Mouse (Mus musculus) hindbrain, embryonic 15.5 days (tissue): Measurements from ENCODE around the gene Dnajc28. TPM values are rescaled to one million over a fixed set of nuclear protein-coding genes. Genes with fewer than 3 reads are reported as not detected.

ENCODE experiments used
- ATAC-seq: fragments of 200-750 bp; cut with Nextera tagmentation; 2 replicates; pipeline ENCODE4 v1.8.0; 2017; ENCODE audit warnings: low read depth, moderate number of reproducible peaks, moderate TSS enrichment; ENCODE audit not compliant: low FRiP score
- H3K27ac ChIP-seq: fragments of 300-500 bp; sonication (generic); replicated peaks from 2 replicates; pipeline ENCODE4 v1.5.1; 2015; ENCODE audit warnings: mild to moderate bottlenecking, inconsistent platforms
- H3K27me3 ChIP-seq: fragments of 300-500 bp; sonication (generic); 2 replicates; pipeline ENCODE4 v1.6.1; 2015; ENCODE audit warnings: control low read depth, inconsistent platforms
- H3K36me3 ChIP-seq: fragments of 300-500 bp; sonication (generic); 2 replicates; pipeline ENCODE4 v1.6.1; 2015; ENCODE audit warnings: control low read depth, inconsistent platforms
- H3K4me1 ChIP-seq: fragments of 300-500 bp; sonication (generic); replicated peaks from 2 replicates; pipeline ENCODE4 v1.6.1; 2015; ENCODE audit warnings: control low read depth, inconsistent platforms
- H3K4me2 ChIP-seq: fragments of 300-500 bp; sonication (generic); 2 replicates; pipeline ENCODE4 v1.6.1; 2015; ENCODE audit warnings: moderate library complexity, mild to moderate bottlenecking, inconsistent platforms
- H3K4me3 ChIP-seq: fragments of 300-500 bp; sonication (generic); 2 replicates; pipeline ENCODE4 v1.5.1; 2015; ENCODE audit warnings: mild to moderate bottlenecking, inconsistent platforms
- H3K9ac ChIP-seq: fragments of 300-500 bp; sonication (generic); 2 replicates; pipeline ENCODE4 v1.6.1; 2015; ENCODE audit warnings: inconsistent platforms
- H3K9me3 ChIP-seq: fragments of 300-500 bp; sonication (generic); 2 replicates; pipeline ENCODE4 v1.6.1; 2016; ENCODE audit warnings: control low read depth, inconsistent platforms
- WGBS: fragments of 180-500 bp; shearing (Covaris S2); methylation state at CpG from one replicate; pipeline ENCODE4 v1.1.7; 2015; 5-methylcytosine and 5-hydroxymethylcytosine counted together
- polyA plus RNA-seq: library from polyadenylated mRNA; unstranded; fragments of >200 nt; fragmentation: Nextera tagmentation; extraction: Ambion mirVana; gene quantifications from 2 replicates; pipeline ENCODE4 v1.2.1, GENCODE M21; 2015

Dnajc28 gene
- polyA plus RNA-seq, 1 experiment from 2014 or later: 5.6 TPM

DNA sequence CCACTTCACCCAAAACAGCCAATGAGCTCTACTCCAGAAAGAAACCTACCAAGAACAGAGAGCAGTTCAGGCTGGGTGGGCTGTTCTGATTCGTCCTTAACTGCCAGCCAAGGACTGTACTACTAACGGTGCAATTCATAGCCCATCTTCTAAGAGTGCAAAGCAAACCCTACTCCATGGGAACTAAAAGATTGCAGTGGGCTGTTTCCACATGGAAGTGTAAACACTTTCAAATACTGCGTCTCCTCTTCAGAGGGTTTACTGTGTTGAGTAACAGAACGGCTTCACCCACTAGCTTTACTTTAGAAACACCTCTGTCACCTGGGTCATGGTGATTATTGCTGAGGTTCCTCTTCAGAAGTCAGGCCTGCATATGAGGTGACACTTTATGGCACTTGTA, 17.7 kb downstream of the Dnajc28 start:
- Histone ChIP-seq H3K9ac (no peak overlapping the region), H3K4me1 (peaks cover 12% of the 10 kb centered on the region), H3K4me2 (no peak overlapping the region), H3K9me3 (no peaks in the 10 kb centered on the region), H3K27me3 (peaks cover 5% of the 10 kb centered on the region; the same call in 1 of the 2 replicates), H3K36me3 (no peaks in the 10 kb centered on the region), H3K4me3 (no peak overlapping the region), H3K27ac (no peak overlapping the region)
- 81% methylated on average over 4 of the region's 4 CpGs for WGBS
- ATAC-seq: no peak

DNA sequence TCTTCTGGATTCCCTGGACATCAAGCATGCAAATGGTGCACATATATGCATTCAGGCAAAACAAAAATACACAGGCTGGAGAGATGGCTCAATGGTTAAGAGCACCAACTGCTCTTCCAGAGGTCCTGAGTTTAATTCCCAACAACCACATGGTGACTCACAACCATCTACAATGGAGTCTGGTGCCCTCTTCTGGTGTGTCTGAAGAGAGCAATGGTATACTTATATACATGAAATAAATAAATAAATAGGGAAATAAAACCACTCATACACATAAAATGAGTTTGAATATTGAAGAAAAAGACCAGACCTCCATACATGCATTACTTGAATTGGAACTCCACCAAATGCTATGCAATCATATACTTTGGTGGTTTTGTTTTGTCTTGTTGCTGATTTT, 19.6 kb downstream of the Dnajc28 start:
- H3K36me3 ChIP-seq: no peaks in the 10 kb centered on the region
- no peak overlapping the region for H3K27ac ChIP-seq
- no peak overlapping the region for H3K9ac ChIP-seq
- no peaks in the 10 kb centered on the region for H3K9me3 ChIP-seq
- H3K27me3 ChIP-seq: peaks cover 5% of the 10 kb centered on the region; the same call in 1 of the 2 replicates
- H3K4me3 ChIP-seq: no peak overlapping the region
- no peak overlapping the region for H3K4me2 ChIP-seq
- no peak for ATAC-seq
- H3K4me1 ChIP-seq: peaks cover 23% of the 10 kb centered on the region

DNA sequence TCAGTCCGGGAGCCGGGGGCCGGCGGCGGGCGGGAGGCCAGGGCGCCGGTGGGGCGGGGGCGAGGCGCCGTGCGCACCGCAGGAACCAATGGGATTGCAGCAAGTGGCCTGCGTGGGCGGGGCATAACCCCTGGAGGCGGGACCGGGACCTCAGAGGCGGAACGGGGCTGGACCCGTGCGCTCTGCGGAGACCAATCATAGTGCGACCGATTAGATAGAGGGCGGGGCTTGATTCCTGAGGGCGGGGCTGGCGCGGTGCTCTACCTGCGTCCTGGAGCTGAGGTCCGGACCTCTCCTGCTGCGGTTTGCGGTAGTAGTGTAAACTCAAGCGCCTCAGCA, 21.2 kb downstream of the Dnajc28 start, which contains the start of gene Tmem50b:
TSS of gene Tmem50b (minus strand) at position 129 of the 339 bp plus-strand sequence.
- peaks cover 23% of the 10 kb centered on the region for H3K4me1 ChIP-seq
- peaks cover 5% of the 10 kb centered on the region; the same call in 1 of the 2 replicates for H3K27me3 ChIP-seq
- H3K27ac ChIP-seq: peak within 1 kb of the TSS; percentile 82
- H3K36me3 ChIP-seq: no peaks in the 10 kb centered on the region
- H3K4me3 ChIP-seq: peak within 1 kb of the TSS; percentile 72
- H3K9ac ChIP-seq: peak within 1 kb of the TSS; percentile 86
- H3K4me2 ChIP-seq: peak within 1 kb of the TSS; percentile 93
- no peaks in the 10 kb centered on the region for H3K9me3 ChIP-seq
- WGBS: under 1% methylated on average over 33 of the region's 34 CpGs
- peak; percentile 99 for ATAC-seq

DNA sequence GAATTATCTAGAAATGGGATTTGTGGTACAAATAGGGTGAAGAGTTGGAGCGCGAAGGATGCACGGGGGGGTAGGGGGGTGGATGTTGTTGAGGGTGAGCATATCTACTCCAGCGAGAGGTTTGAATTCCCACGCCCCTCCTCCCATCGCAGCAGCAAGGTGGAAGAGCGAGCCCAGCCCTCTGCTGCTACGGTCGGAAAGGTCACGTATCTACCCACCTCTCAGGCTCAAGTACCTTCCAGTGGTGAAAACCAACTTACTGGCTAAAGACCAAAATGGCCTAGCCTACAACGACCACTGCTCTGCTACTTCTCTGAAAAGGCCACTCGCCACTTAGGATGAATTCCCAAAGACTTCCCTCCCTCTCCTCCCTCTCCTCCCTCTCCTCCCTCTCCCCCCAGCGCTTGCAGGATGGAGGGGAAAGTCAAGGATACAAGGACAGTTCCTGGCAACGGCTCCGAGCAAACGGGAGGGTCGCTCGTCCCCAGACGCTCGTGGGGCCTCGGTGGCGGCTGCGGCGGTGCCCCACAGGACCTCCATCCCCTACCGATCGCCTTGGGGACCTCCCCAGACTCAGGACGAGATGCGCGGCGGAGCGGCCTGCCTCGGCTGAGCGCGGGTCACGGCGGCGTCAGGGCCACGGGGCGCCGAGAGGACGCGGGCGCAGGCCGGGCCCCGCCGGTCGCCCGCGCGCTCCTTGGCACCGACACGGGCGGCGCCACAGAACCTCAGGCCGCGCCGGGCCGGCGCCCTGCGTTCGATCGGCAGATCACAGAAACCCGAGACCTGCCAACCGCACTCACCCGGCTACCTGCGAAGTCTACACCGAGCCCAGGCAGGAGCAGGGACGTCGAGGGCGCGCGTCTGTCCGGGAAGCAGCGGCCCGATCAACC, 21.8 kb downstream of the Dnajc28 start:
- H3K9me3 ChIP-seq: no peaks in the 10 kb centered on the region
- peaks cover 5% of the 10 kb centered on the region; the same call in 1 of the 2 replicates for H3K27me3 ChIP-seq
- peak overlapping the region; percentile 93 for H3K4me2 ChIP-seq
- no peaks in the 10 kb centered on the region for H3K36me3 ChIP-seq
- peak overlapping the region; percentile 82 for H3K27ac ChIP-seq
- peaks cover 23% of the 10 kb centered on the region for H3K4me1 ChIP-seq
- ATAC-seq: no peak; the same call in 1 of the 2 replicates
- peak overlapping the region; percentile 72 for H3K4me3 ChIP-seq
- under 1% methylated on average over 71 of the region's 75 CpGs for WGBS
- H3K9ac ChIP-seq: peak overlapping the region; percentile 86

DNA sequence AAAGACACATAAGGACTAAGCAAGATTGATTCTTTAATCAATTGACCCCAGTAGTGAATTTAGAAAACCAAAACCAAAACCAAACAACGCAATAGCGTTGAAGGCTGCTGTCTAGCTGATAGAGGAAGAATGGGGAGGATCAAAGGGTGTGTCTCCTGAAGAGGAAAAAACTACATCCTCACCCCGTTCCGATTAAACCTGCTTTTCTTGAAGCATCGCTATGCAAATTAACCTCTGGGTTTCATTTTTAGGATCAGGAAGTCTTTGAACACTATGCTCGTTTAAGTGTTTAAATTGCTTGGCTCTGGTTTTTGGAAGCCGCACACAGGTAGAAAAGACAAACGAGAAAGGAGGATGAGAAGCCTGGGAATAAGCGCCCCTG, 22.4 kb downstream of the Dnajc28 start:
- Histone ChIP-seq H3K27me3 (peaks cover 5% of the 10 kb centered on the region; the same call in 1 of the 2 replicates), H3K27ac (0 out of 2 replicates have a peak overlapping the region, but pooled peaks have one; percentile 82), H3K4me1 (peaks cover 23% of the 10 kb centered on the region), H3K9me3 (no peaks in the 10 kb centered on the region), H3K4me3 (peak overlapping the region; percentile 72), H3K4me2 (peak overlapping the region; percentile 93), H3K36me3 (no peaks in the 10 kb centered on the region), H3K9ac (peak overlapping the region; percentile 86)
- no peak for ATAC-seq
- 18% methylated on average over 9 of the region's 9 CpGs for WGBS

DNA sequence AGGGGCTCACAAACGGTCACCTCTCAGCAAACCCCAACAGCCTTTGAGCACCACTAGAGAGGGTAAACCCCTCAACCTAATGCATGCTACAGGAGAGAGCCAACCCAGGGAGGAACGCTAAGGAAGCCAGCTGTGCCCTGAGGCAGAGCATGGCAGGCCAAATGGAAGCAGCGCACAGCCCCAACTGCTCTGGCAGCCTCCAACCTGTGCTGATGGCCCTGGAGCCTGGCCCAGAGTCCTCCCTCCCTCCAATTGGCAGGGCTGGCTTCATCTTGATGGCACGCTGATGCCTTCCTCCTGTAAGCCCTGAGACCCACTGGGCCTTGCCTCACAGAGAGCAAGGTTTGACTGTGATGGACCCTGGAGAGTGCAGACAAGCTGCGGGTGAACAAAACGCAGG, 23.8 kb downstream of the Dnajc28 start:
- no peak for ATAC-seq
- Histone ChIP-seq H3K9ac (no peak overlapping the region), H3K36me3 (no peaks in the 10 kb centered on the region), H3K4me1 (peaks cover 23% of the 10 kb centered on the region), H3K4me2 (no peak overlapping the region), H3K27me3 (peaks cover 5% of the 10 kb centered on the region; the same call in 1 of the 2 replicates), H3K4me3 (no peak overlapping the region), H3K9me3 (no peaks in the 10 kb centered on the region), H3K27ac (no peak overlapping the region)
- 62% methylated on average over 6 of the region's 6 CpGs for WGBS

DNA sequence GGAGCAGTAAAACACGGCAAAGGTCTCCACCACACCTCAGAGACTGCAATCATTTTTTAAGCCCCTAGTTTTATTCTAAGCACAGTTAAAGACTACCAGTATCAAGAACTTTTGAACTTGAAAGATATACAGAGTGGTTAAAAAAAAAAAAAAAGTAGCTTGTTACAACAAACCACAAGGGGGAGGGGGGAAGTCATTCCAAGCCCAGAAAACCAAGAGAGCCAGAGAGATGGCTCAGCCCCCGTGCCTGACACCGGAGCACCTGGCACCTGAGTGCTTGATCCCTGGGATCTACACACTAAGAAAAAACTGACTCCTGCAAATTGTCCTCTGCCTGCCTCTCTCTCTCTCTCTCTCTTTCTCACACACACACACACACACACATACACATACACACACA, 25.6 kb downstream of the Dnajc28 start:
- H3K36me3 ChIP-seq: no peaks in the 10 kb centered on the region
- no peak overlapping the region for H3K27ac ChIP-seq
- peaks cover 23% of the 10 kb centered on the region for H3K4me1 ChIP-seq
- H3K27me3 ChIP-seq: no peaks in the 10 kb centered on the region
- H3K9ac ChIP-seq: no peak overlapping the region
- ATAC-seq: no peak
- H3K4me2 ChIP-seq: no peak overlapping the region
- 77% methylated on average over 3 of the region's 3 CpGs for WGBS
- no peaks in the 10 kb centered on the region for H3K9me3 ChIP-seq
- no peak overlapping the region for H3K4me3 ChIP-seq

DNA sequence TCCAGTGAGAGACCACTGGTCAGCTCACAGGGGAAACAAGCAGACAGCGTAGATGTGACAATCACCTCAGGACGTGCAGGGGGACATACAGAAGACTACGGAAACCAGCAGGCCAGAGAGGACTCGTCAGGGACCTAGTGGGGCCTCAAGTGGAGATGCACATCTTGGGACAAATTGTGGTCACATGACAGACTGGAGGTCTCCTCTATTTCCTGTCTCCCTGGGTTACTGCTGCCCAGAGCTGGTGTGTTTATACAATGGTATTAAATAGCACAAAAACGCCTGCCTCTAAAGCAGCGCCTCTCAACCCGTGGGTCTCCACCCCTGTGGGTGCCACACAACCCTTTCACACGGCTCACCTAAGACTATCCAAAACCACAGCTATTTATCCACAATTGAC, 26.7 kb downstream of the Dnajc28 start:
- Histone ChIP-seq H3K27ac (no peak overlapping the region), H3K27me3 (no peaks in the 10 kb centered on the region), H3K9ac (no peak overlapping the region), H3K36me3 (no peaks in the 10 kb centered on the region), H3K4me3 (no peak overlapping the region), H3K4me1 (peaks cover 19% of the 10 kb centered on the region), H3K4me2 (no peak overlapping the region), H3K9me3 (no peaks in the 10 kb centered on the region)
- ATAC-seq: no peak
- 77% methylated on average over 8 of the region's 8 CpGs for WGBS

DNA sequence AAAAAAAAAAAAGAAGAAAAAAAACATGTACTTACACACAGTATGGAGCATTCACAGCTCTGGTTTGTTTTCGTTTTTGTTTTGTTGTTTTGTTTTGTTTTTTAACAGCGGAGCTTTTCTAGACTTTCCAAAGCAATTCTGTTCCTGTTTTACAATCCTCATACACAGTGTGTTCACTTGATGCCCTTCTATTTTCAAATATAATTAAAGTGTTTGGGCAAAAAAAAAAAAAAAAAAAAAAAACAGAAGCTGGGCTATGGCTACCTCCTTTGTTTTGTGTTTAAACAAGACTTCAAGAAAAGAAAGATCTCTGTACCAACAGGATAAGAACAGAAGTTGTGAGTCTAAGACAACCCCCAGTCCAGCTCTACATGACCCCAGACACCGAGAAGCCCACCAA, 30.1 kb downstream of the Dnajc28 start:
- Histone ChIP-seq H3K9ac (no peak overlapping the region), H3K36me3 (peaks cover 11% of the 10 kb centered on the region; the same call in 1 of the 2 replicates), H3K4me2 (no peak overlapping the region), H3K4me1 (no peaks in the 10 kb centered on the region), H3K9me3 (no peaks in the 10 kb centered on the region), H3K4me3 (no peak overlapping the region), H3K27me3 (no peaks in the 10 kb centered on the region), H3K27ac (no peak overlapping the region)
- no peak for ATAC-seq
- WGBS: 91% methylated on average over 3 of the region's 3 CpGs

DNA sequence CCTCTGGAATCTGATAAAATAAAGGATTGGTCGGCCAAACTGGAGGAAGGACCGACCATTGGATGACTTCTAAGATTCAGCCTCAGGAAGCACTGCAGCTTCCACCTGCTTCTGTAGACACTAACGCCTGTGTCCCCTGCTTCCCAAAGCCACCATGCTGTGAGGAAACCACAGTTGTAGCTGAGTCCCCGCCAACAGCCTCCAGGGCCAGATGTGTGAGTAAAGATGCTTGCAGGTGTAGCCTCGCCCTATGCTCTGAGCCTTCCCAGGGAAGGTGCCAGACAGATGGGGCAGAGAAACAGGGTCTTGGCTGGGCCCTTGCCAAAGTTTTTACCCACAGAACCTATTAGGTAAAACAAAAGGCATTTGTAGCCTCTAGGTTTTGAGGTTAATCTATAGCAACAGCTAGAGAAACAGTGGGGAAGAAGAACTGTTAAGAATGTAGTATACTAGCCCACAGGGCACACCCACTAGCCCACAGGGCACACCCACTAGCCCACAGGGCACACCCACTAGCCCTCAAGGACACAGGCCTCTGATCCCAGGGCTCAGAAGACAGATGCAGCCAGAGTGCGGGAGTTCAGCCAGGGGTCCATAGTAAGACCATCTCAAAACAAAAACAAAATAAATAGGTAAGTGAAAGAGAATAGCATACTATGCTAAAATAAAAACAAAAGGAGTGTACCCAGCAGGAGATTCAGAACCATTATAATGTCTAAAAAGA, 30.9 kb downstream of the Dnajc28 start:
- H3K9me3 ChIP-seq: no peaks in the 10 kb centered on the region
- H3K4me3 ChIP-seq: no peak overlapping the region
- no peaks in the 10 kb centered on the region for H3K4me1 ChIP-seq
- ATAC-seq: no peak
- H3K27ac ChIP-seq: no peak overlapping the region
- H3K9ac ChIP-seq: no peak overlapping the region
- H3K36me3 ChIP-seq: peaks cover 11% of the 10 kb centered on the region; the same call in 1 of the 2 replicates
- no peak overlapping the region for H3K4me2 ChIP-seq
- H3K27me3 ChIP-seq: no peaks in the 10 kb centered on the region
- WGBS: 62% methylated on average over 6 of the region's 6 CpGs

DNA sequence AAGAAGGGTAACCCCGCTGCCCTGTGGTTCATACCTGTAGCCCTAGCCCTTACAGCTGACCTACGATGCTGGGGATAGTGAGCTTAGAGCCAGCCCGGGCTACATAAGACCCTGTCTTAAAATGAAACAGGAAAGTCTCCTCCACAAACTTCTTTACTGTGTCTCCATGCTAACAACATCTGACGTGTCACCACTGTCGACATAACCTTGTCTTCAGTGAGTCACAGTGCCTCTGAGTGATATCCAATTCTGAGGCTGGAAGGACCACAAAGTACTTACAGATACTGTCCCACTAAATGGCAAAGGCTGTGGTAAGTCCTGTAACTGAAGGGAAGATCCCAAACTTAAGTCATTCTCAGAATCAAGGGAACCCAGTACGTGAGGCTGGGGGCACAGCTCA, 32.6 kb downstream of the Dnajc28 start:
- H3K9ac ChIP-seq: no peak overlapping the region
- H3K4me1 ChIP-seq: no peaks in the 10 kb centered on the region
- ATAC-seq: no peak
- H3K4me3 ChIP-seq: no peak overlapping the region
- H3K4me2 ChIP-seq: no peak overlapping the region
- H3K9me3 ChIP-seq: no peaks in the 10 kb centered on the region
- H3K27ac ChIP-seq: no peak overlapping the region
- no peaks in the 10 kb centered on the region for H3K27me3 ChIP-seq
- 91% methylated on average over 6 of the region's 6 CpGs for WGBS
- peaks cover 13% of the 10 kb centered on the region for H3K36me3 ChIP-seq

DNA sequence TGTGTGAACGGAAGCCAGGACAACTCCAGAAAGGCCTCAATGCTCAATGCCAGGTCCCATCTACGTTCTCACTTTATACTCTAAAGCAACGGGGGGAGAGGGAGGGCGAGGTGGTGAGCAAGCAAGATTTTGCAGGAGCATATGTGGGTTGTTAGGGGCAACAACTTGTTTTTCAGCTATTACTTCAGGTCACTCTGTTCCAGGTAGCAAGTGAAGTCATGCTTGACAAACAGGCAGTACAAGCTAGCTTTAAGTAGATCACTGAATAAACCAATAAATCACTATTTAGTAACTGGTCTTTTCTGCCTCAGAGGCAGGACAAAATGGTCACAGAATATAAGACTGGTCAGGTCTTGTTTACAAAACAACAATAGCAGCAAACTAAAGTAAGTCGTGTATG, 33.2 kb downstream of the Dnajc28 start:
- ATAC-seq: no peak
- H3K36me3 ChIP-seq: peaks cover 17% of the 10 kb centered on the region
- H3K9ac ChIP-seq: no peak overlapping the region
- WGBS: 89% methylated on average over 5 of the region's 5 CpGs
- H3K27me3 ChIP-seq: no peaks in the 10 kb centered on the region
- no peak overlapping the region for H3K27ac ChIP-seq
- no peaks in the 10 kb centered on the region for H3K9me3 ChIP-seq
- H3K4me1 ChIP-seq: no peaks in the 10 kb centered on the region
- no peak overlapping the region for H3K4me2 ChIP-seq
- no peak overlapping the region for H3K4me3 ChIP-seq
